Mouse (Mus musculus) liver, embryonic 11.5 days (tissue): ENCODE measurements around the gene Ncapg. TPM values are rescaled to one million over a fixed set of nuclear protein-coding genes. Genes with fewer than 3 reads are reported as not detected.

Experiments used
- ATAC-seq: fragments of 200-750 bp; cut with Nextera tagmentation; replicated peaks from 2 replicates; pipeline ENCODE4 v1.8.0; 2017; ENCODE audit warnings: moderate number of reproducible peaks, mild to moderate bottlenecking, moderate TSS enrichment, moderate library complexity; ENCODE audit not compliant: low FRiP score
- DNase-seq: peaks from one replicate; pipeline ENCODE4 v3.0.0-alpha.2; 2017; ENCODE audit warnings: low spot score
- H3K27ac ChIP-seq: fragments of 300-500 bp; sonication (generic); 2 replicates; pipeline ENCODE4 v1.5.1; 2014; ENCODE audit warnings: mild to moderate bottlenecking, low read depth, low read length, control low read depth
- H3K27me3 ChIP-seq: fragments of 300-500 bp; sonication (generic); replicated peaks from 2 replicates; pipeline ENCODE4 v1.6.1; 2014; ENCODE audit warnings: low read length, mixed read lengths; ENCODE audit not compliant: control insufficient read depth, insufficient read depth
- H3K36me3 ChIP-seq: fragments of 300-500 bp; sonication (generic); 2 replicates; pipeline ENCODE4 v1.6.1; 2014; ENCODE audit warnings: mild to moderate bottlenecking, low read length, moderate library complexity, mixed read lengths; ENCODE audit not compliant: control insufficient read depth, insufficient read depth
- H3K4me1 ChIP-seq: fragments of 300-500 bp; sonication (generic); replicated peaks from 2 replicates; pipeline ENCODE4 v1.6.1; 2014; ENCODE audit warnings: low read length, mixed read lengths; ENCODE audit not compliant: control insufficient read depth, insufficient read depth
- H3K4me2 ChIP-seq: fragments of 300-500 bp; sonication (generic); 2 replicates; pipeline ENCODE4 v1.6.1; 2014; ENCODE audit warnings: mild to moderate bottlenecking, control low read depth, moderate library complexity
- H3K4me3 ChIP-seq: fragments of 300-500 bp; sonication (generic); 2 replicates; pipeline ENCODE4 v1.5.1; 2014; ENCODE audit warnings: low read depth, low read length, control low read depth
- H3K9ac ChIP-seq: fragments of 300-500 bp; sonication (generic); 2 replicates; pipeline ENCODE4 v1.6.1; 2014; ENCODE audit warnings: low read depth, low read length, control low read depth
- H3K9me3 ChIP-seq: fragments of 300-500 bp; sonication (generic); 2 replicates; pipeline ENCODE4 v1.6.1; 2016; ENCODE audit warnings: low read length, inconsistent platforms, mixed read lengths; ENCODE audit not compliant: control insufficient read depth
- WGBS: fragments of 180-500 bp; shearing (Covaris S2); extraction: QIAGEN DNeasy Blood & Tissue Kit; methylation state at CpG from one replicate; pipeline ENCODE4 v1.1.7; 2014; 5-methylcytosine and 5-hydroxymethylcytosine counted together
- polyA plus RNA-seq: library from polyadenylated mRNA; unstranded; fragments of >200 nt; fragmentation: Nextera tagmentation; extraction: Ambion mirVana; gene quantifications from 2 replicates; pipeline ENCODE4 v1.2.1, GENCODE M21; 2014

Ncapg gene
- polyA plus RNA-seq: 67.0 and 79.6 TPM in 2 replicates

DNA sequence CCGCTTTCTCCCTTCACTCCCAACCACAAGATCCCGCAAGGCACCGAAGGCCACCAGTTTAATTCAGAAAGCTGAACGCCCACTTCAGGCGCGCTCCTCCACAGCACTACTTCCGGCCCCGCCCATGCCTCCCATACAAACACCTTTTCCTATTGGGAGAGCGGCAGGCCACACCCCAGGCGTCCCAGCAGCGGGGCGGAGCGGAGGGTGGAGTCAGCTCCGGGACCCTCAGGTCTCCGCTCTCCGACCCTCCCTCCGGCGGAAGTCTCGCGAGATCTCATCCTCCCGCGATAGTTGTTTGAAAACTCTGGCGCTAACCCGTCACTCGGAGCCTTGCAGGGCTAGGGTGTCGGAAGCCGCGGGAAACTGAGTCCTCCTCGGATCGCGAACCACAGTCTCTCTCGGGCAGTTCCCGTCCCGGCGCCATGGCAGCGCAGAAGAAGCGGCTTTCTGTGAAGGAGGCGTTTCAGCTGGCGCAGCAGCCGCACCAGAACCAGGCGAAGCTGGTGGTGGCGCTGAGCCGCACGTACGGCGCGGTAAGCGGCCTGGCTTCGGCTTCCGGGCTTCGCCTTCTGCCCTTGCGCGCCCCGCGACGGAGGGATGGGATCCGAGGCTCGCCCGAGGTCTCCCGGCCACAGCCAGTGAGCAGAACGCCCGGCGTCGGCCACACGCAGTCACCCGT is at the start of gene Ncapg:
Gene Ncapg, plus strand, starts transcription at position 322 of the 682 bp plus-strand sequence.
- Histone ChIP-seq H3K9ac (peak within 1 kb of the TSS; percentile 96), H3K9me3 (no peaks in the 10 kb centered on the region), H3K36me3 (peaks cover 4% of the 10 kb centered on the region; the same call in 1 of the 2 replicates), H3K4me1 (0 out of 2 replicates have a peak, but pooled peaks cover 2% of the 10 kb centered on the region), H3K27ac (peak within 1 kb of the TSS; percentile 93), H3K27me3 (no peaks in the 10 kb centered on the region), H3K4me3 (peak within 1 kb of the TSS; percentile 91), H3K4me2 (peak within 1 kb of the TSS; percentile 85)
- WGBS: under 1% methylated on average over 66 of the region's 66 CpGs
- DNase-seq (peak; percentile 99), ATAC-seq (peak; percentile 98)

DNA sequence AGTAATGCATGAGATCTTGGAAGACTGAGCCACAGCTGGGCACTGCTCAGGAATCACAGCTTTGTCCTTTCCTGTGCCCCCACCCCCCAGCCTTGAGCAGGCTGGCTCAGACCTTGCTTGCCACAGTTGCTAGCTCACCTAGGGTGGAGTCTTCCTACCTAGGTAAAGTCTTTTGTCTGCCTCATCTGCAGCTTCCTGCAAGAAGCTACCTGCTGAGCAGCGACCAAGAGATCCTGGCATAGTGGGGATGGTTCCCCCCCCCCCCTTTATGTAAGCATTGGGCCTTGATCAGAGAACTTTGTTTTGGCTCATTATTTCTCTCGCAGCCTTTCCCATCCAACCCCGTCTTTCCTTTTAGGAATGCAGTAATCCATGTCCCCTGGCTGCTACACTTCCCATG is 48.2 kb upstream of the Ncapg start:
- Histone ChIP-seq H3K4me1 (no peaks in the 10 kb centered on the region), H3K4me3 (no peak overlapping the region), H3K36me3 (no peaks in the 10 kb centered on the region), H3K27ac (no peak overlapping the region), H3K9me3 (peaks cover 4% of the 10 kb centered on the region; the same call in 1 of the 2 replicates), H3K9ac (no peak overlapping the region), H3K27me3 (no peaks in the 10 kb centered on the region), H3K4me2 (no peak overlapping the region)
- ATAC-seq (no peak), DNase-seq (no peak)
- 54% methylated on average over 3 of the region's 3 CpGs for WGBS

DNA sequence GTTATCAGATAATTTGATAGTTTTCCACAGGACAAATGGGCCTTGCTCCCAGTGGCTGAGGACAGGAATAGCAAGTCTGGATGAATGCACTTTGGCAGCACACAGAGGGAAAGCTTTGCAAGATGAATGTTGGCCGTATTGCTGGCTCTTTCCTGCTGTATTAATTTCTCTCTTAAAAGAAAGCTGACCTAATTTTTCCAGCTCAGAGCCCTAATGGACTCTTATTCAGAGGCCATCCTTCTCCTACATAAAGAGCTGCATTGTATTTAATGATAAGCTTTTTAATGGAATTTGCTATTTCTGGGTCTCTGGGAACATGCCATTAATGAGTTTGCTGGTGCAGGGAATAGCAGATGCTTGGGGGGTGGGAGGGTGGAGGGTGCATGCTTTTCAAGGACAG is 41.9 kb upstream of the Ncapg start:
- Histone ChIP-seq H3K27ac (no peak overlapping the region), H3K4me2 (no peak overlapping the region), H3K4me3 (no peak overlapping the region), H3K27me3 (no peaks in the 10 kb centered on the region), H3K4me1 (no peaks in the 10 kb centered on the region), H3K9ac (no peak overlapping the region), H3K36me3 (no peaks in the 10 kb centered on the region), H3K9me3 (peaks cover 4% of the 10 kb centered on the region; the same call in 1 of the 2 replicates)
- ATAC-seq (no peak), DNase-seq (no peak)
- WGBS: 68% methylated on average over 1 of the region's 1 CpGs

DNA sequence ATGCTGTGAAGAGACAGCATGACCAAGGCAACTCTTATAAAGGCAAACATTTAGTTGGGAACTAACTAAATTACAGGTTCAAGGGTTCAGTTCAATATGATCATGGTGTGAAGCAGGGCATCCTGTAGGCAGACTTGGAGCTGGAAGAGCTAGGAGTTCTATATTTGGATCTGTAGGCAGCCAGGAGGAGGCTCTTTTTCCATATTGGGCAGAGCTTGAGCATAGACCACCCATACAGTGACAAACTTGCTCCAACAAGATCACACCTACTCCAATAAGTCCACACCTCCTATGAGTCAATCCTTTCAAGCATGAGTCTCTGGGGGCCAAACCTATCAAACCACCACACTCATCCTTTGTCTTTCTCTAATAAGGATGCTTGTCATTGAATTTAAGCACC is 40.2 kb upstream of the Ncapg start:
- Histone ChIP-seq H3K27ac (no peak overlapping the region), H3K27me3 (no peaks in the 10 kb centered on the region), H3K9me3 (no peaks in the 10 kb centered on the region), H3K9ac (no peak overlapping the region), H3K4me3 (no peak overlapping the region), H3K4me2 (no peak overlapping the region), H3K36me3 (no peaks in the 10 kb centered on the region), H3K4me1 (no peaks in the 10 kb centered on the region)
- no peak for ATAC-seq
- DNase-seq: no peak

DNA sequence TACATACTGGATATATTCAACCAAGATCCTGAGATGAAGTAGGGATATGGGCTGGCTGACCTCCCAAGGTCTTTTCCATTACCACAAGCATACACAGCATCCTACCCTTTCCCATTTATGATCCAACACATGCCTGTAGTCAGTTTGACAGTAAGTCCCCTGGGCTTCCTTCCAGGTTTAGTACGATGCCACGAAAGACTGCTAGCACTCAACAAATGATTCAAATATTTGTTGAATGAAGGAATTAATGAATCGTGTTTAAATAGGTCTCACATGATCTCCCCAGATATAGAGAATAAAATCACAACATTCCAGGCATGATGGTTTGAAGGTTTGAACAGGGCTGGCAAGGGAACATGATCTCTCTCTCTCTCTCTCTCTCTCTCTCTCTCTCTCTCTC is 31.3 kb upstream of the Ncapg start:
- H3K27me3 ChIP-seq: peaks cover 25% of the 10 kb centered on the region
- no peak overlapping the region for H3K9ac ChIP-seq
- DNase-seq (no peak), ATAC-seq (no peak)
- H3K4me2 ChIP-seq: no peak overlapping the region
- H3K27ac ChIP-seq: no peak overlapping the region
- no peaks in the 10 kb centered on the region for H3K4me1 ChIP-seq
- no peaks in the 10 kb centered on the region for H3K36me3 ChIP-seq
- 54% methylated on average over 3 of the region's 3 CpGs for WGBS
- H3K4me3 ChIP-seq: no peak overlapping the region
- H3K9me3 ChIP-seq: no peaks in the 10 kb centered on the region

DNA sequence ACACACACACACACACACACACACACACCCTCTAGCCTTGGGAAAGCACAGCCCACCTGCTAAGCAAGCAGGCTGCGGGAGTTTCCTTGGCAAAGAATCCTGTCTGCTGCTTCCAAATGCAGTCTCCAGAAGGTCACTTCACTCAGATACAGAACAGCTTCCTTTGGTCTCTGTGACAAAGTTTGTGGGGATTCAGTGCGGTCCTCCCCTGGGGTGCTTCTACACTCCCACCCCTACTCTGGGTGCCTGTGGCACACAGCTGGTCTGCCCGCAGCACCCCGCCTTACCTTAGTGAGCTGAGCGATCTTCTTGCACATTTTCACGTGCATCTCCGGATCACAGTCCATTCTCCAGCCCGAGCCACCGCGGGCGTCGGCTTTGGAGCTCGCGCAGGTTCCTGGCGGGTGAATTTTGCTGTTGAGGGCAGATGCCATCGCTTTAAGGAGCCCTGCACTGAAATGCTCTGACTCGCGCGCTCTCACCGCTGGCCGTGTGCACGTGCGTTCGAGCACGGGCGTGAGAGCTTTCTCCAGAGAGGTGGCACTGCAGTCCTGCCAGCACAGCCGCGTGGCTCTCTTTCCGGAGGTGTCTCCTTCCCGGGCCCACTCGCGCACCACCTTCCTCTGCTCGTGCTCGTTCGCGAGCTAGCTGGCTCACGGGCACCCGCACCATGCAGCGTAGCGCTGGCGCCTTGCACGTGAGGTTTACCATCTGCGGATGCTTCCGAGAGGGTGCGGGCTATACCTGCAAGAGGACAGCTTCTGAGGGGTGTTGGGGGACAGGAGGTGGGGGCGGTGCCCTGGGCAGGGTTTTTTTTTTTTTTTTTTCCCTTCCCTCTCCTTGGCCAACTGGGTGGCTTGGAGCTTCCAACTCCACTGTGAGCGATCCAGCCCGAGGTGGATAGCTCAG is 30.7 kb upstream of the Ncapg start, which contains the start of gene Fam184b:
Gene Fam184b, minus strand, starts transcription at position 809 of the 909 bp plus-strand sequence.
- Histone ChIP-seq H3K9ac (no peak within 1 kb of the TSS; the same call in 1 of the 2 replicates), H3K4me1 (no peaks in the 10 kb centered on the region), H3K36me3 (no peaks in the 10 kb centered on the region), H3K4me3 (peak within 1 kb of the TSS; percentile 52), H3K27ac (no peak within 1 kb of the TSS), H3K27me3 (peaks cover 25% of the 10 kb centered on the region), H3K9me3 (no peaks in the 10 kb centered on the region), H3K4me2 (peak within 1 kb of the TSS; percentile 90)
- WGBS: 1% methylated on average over 48 of the region's 48 CpGs
- ATAC-seq (no peak), DNase-seq (peak; percentile 57)

DNA sequence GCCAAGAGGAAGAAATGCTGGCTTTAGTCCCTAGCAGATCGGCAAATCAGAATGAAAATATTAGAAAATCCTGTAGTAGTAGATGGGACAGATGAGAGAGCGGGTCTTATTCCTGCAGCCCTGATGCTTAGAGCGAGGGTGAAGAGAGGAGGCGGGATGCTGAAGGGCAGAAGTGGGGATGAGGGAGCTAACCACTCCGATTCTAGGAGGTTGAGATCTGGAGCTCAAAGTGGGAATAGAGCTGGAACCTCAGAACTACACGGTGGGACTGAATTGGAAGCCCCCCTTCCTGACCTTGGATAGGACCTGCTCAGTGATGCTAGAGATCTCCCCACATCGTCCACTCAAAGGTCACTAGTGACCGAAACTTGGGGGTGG is 30.0 kb upstream of the Ncapg start:
- ATAC-seq: no peak
- Histone ChIP-seq H3K27me3 (peaks cover 25% of the 10 kb centered on the region), H3K9ac (no peak overlapping the region; the same call in 1 of the 2 replicates), H3K27ac (no peak overlapping the region), H3K4me3 (peak overlapping the region; percentile 52), H3K36me3 (no peaks in the 10 kb centered on the region), H3K9me3 (no peaks in the 10 kb centered on the region), H3K4me2 (peak overlapping the region; percentile 90), H3K4me1 (no peaks in the 10 kb centered on the region)
- DNase-seq: no peak
- 4% methylated on average over 8 of the region's 8 CpGs for WGBS

DNA sequence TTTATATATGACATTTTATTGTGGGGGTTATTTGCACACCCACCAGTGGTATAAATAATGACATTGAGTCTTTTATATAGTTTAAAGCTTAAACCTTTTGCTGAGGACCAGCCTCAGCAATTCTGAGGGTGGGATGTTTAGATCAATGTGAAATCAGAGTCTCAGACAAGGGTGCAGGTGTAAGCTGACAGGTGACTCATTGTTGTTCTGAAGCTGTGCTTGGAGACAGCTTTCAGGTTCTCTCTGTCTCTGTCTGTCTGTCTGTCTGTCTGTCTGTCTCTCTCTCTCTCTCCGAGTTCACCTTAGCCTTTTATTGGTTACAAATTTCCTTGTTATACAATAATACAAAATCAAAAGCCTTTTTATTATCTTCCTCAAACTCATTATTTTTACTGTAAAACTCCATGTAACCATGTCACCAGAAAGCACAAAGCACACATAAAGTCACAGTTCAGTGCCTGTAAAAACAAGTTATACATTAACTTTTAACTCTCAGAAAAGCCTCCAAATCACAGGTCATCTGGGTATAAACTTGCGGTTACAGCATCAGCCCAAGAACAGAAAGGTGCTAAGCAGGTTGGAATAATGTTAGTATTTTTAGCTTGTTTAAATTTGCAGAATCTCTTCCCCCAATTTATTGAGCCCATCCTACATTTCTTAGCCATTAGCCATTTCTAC is 18.6 kb upstream of the Ncapg start:
- no peak overlapping the region for H3K4me3 ChIP-seq
- WGBS: 89% methylated on average over 2 of the region's 2 CpGs

More for the DNA sequence above, 18.6 kb upstream of the Ncapg start:
- Histone ChIP-seq H3K9me3 (no peaks in the 10 kb centered on the region), H3K36me3 (no peaks in the 10 kb centered on the region), H3K4me2 (no peak overlapping the region), H3K4me1 (no peaks in the 10 kb centered on the region), H3K27ac (no peak overlapping the region), H3K9ac (no peak overlapping the region), H3K27me3 (no peaks in the 10 kb centered on the region)
- DNase-seq: no peak
- no peak for ATAC-seq
